Mouse (Mus musculus) myocyte (in vitro differentiated cells): ENCODE measurements around the gene Tfcp2.

Experiments used
- E2F4 ChIP-seq: IDR thresholded peaks from one replicate; pipeline ENCODE4 v1.6.1; 2011; ENCODE audit warnings: mild to moderate bottlenecking, control low read depth, moderate library complexity; ENCODE audit not compliant: insufficient read depth
- MAX ChIP-seq: IDR thresholded peaks from one replicate; pipeline ENCODE4 v1.6.1; 2011; ENCODE audit warnings: low read depth, mild to moderate bottlenecking, control low read depth
- MYOD1 ChIP-seq, 3 experiments: IDR thresholded peaks; one replicate each; pipeline ENCODE4 v1.6.1; 2011; ENCODE audit warnings: control low read depth in 2 of 3, low read depth in 2 of 3, mild to moderate bottlenecking in 2 of 3, moderate library complexity in 1 of 3; ENCODE audit not compliant: insufficient read length in 2 of 3, control insufficient read depth in 1 of 3
- MYOG ChIP-seq, 3 experiments: IDR thresholded peaks; one replicate each; pipeline ENCODE4 v1.6.1; 2011; ENCODE audit warnings: control low read depth in 2 of 3, low read depth in 2 of 3, mild to moderate bottlenecking in 2 of 3; ENCODE audit not compliant: insufficient read length in 2 of 3, control insufficient read depth in 1 of 3, insufficient read depth in 1 of 3
- POLR2A ChIP-seq: IDR thresholded peaks from one replicate; pipeline ENCODE4 v1.6.1; 2011; ENCODE audit warnings: low read depth, mild to moderate bottlenecking, control low read depth, moderate library complexity; ENCODE audit not compliant: insufficient read length
- REST ChIP-seq: IDR thresholded peaks from one replicate; pipeline ENCODE4 v1.6.1; 2011; ENCODE audit warnings: mild to moderate bottlenecking, control low read depth, moderate library complexity; ENCODE audit not compliant: insufficient read depth, insufficient read length
- TCF12 ChIP-seq: IDR thresholded peaks from one replicate; pipeline ENCODE4 v1.6.1; 2011; ENCODE audit warnings: mild to moderate bottlenecking, control low read depth; ENCODE audit not compliant: poor library complexity, insufficient read depth, severe bottlenecking
- TCF3 ChIP-seq: IDR thresholded peaks from one replicate; pipeline ENCODE4 v1.6.1; 2011; ENCODE audit warnings: low read depth, control low read depth; ENCODE audit not compliant: insufficient read length
- USF1 ChIP-seq: IDR thresholded peaks from one replicate; pipeline ENCODE4 v1.6.1; 2011; ENCODE audit warnings: low read depth, mild to moderate bottlenecking, control low read depth, moderate library complexity

GRCm38 (mm10) chr15:100574378-100574777 lies 22.6 kb upstream of the Tfcp2 start:
- TF ChIP-seq POLR2A, result no peak
- TF ChIP-seq REST, result no peak
- no peak for TF ChIP-seq MYOD1 (IDR thresholded peaks at IDR 0.05; ENCODE audit: control insufficient read depth in 1 of 3, insufficient read length in 2 of 3, low read depth in 2 of 3)
- TF ChIP-seq MAX, result no peak
- no peak for TF ChIP-seq E2F4
- no peak for TF ChIP-seq TCF12
- TF ChIP-seq USF1, result no peak
- no peak for TF ChIP-seq TCF3
- TF ChIP-seq MYOG (IDR thresholded peaks at IDR 0.05; ENCODE audit: control insufficient read depth in 1 of 3, insufficient read depth in 1 of 3, insufficient read length in 2 of 3, low read depth in 2 of 3), result no peak
